Mouse (Mus musculus): ENCODE data around the gene Apol7b.

Apol7b gene

GRCm38 (mm10) chr15:77384340-77385030, 62.8 kb downstream of the Apol7b start:
- no peak for DNase-seq

GRCm38 (mm10) chr15:77382880-77383279, 64.4 kb downstream of the Apol7b start:
- DNase-seq: no peak

- DNase-seq: no peak
Measured at GRCm38 (mm10) chr15:77382271-77382850, 64.9 kb downstream of the Apol7b start.

GRCm38 (mm10) chr15:77381481-77381880, 65.8 kb downstream of the Apol7b start:
- DNase-seq: no peak

- DNase-seq: no peak
Measured at GRCm38 (mm10) chr15:77379921-77380320, 67.4 kb downstream of the Apol7b start.

- no peak for DNase-seq
Measured at GRCm38 (mm10) chr15:77377419-77377818, 69.9 kb downstream of the Apol7b start.

- no peak for DNase-seq
Measured at GRCm38 (mm10) chr15:77376920-77377319, 70.4 kb downstream of the Apol7b start.

Data from cerebellum, adult 11 months (tissue).